Mouse (Mus musculus) adrenal gland, adult (tissue): ENCODE data around the gene Pdia3.
A peak's percentile ranks its signal among the peaks of the same experiment; 100 is the strongest.
"Not testable (repeated sequence)": the region's sequence is repeated elsewhere in the genome, so short reads cannot be mapped to it uniquely, and the experiment has no call there.

Experiments
- DNase-seq, 2 experiments: peaks; one replicate each; pipeline ENCODE4 v3.0.0; 2022 to 2023; ENCODE audit warnings: low spot score in 1 of 2; ENCODE audit not compliant: inconsistent age in 2 of 2

Pdia3 gene

DNA sequence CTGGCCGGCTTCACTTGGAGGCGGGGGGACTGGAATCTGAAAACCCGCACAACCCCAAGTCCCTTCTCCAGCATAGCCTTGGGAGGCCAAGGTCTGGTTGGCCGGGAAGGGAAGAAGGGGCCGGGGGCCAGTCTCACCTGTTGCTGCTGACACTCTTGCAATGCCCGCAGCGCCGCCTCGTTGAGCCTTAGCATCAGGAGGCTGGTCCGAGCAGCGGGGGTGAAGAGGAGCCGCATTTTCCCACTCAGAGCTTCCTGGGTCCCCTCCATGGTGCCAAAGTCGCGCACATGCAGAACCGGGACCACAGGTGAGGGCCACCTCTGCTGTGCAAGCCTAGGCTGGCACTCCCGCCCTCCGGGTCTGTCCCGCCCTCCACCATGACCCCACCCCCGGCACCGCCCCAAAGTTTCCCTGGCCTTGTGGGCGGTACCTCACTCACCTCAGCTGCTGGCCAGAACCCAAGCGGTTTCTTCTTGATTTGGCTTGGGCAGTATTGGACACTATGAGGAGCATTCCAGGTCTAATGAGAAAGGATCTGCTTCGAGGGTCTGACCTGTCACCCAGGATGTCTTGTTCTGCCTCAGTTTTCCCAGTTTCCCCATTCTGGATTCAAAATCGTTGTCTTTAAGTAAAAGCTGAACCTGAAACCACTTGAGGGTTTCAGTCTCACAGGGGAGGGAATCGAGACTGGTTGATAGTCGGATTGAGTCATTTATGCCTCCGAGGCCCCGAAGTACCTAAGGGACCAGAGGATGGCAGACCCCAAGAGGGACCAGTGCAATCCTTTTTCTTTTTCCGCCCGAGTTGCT is 28.9 kb downstream of the Pdia3 start:
- DNase-seq = peak; percentile 79 to 94

DNA sequence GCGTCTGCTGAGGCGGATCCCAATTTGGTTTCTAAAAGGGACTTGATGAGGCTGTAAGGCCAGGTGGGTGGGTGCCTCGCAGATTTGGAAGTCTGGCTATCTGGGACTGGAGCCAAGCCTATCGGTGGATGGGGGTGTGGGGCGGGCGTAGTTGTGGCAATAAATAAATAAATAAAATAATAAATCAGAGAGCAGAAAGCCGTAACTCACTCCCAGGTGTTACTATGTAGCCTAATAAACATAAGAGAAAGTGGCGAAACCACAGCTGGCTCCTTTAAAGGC is 29.4 kb downstream of the Pdia3 start:
- peak in 1 of 2 experiments; percentile 30 for DNase-seq

DNA sequence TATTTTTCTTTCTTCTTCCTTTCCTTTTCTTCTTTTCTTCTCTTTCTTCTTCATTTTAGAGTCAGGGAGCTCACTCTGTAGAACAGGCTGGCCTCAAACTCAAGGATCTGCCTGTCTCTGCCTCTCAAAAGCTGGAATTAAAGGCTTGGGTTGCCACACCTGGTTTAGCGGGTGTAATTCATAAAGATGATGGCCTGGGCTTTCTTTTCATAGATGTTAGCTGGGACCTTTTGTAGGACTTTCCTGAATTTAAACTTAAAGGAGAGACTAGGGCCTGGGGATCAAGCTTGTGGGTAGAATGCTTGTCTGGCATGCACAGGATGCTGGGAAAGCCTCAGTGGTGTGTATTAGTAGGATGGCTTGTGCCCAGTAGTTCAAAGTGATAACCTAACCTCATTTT is 30.6 kb downstream of the Pdia3 start, which contains the start of gene Ell3:
Gene Ell3 (minus strand): TSS at position 101 of the 400 bp plus-strand sequence.
- DNase-seq = no peak

DNA sequence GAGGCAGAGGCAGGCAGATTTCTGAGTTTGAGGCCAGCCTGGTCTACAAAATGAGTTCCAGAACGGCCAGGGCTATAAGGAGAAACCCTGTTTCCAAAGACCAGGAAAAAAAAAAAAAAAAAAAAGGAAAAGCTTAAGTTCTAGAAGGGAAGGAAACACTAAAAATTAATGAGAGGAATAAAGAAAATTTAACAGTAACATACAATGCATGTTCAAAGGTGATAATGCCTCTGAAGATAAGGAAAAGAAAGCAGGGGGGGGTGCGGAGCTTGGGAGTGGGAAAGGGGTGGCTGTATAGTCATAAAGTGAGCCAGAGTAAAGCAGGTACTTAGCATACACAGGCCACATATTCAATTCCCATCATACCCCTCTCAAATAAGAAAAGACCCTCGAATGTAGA is 31.5 kb downstream of the Pdia3 start:
- no peak for DNase-seq

DNA sequence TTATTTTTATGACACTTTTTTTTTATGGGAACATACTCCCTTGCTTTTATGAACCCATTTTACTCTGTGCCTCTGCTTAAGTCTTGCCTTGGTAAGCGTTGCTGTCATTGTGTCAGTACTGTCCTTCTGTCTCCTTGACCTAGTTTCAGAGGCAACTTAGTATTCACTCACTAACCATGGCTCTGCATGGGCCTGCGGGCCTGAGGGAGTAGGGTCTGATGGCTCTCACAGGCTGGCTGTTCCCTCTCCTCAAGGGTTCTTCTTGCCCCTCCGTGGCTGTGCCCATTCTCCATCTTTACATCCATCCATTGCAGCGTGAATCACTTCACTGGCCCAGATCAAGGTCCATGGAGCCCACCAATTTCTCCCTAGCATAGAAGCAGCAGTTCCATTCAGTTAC is 32.9 kb downstream of the Pdia3 start:
- peak; percentile 30 to 67 for DNase-seq

DNA sequence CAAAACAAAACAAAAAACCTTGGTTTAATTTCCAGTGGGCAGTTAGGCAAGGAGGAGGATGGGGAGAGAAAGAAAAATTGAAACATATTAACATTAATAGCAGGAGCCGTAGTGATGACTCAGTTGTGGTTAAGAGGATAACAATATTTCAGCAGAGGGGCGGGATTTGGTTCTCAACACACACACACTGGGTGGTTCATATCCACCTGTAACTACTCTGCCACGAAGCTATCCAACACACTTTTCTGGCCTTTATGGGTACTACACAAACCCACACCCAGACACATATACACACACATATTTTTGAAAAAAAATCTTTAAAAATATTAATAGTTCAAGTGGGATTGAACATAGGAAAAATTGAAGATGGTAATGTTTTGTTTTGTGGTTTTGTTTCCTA is 33.4 kb downstream of the Pdia3 start:
- peak in 1 of 2 experiments; percentile 48 for DNase-seq

DNA sequence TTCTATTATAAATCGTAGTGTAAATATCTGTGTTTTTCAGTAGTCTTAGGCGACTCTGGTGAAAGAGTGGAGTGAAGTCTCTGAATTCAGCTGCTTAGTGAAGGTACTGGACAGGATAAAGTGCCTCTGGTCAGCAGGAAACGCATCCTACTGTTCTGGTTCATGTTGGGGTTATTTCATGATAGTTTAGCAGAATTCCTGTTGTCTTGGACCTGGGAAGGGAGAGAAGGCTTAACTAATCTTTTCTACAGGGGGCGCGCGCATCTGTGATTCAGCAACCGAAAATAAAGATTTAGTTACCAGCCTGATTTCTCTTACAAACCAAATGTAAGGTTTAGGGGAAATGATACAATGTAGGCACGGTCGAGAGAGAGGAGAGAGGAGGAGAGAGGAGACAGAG is 34.6 kb downstream of the Pdia3 start:
- DNase-seq = peak; percentile 54 to 84

DNA sequence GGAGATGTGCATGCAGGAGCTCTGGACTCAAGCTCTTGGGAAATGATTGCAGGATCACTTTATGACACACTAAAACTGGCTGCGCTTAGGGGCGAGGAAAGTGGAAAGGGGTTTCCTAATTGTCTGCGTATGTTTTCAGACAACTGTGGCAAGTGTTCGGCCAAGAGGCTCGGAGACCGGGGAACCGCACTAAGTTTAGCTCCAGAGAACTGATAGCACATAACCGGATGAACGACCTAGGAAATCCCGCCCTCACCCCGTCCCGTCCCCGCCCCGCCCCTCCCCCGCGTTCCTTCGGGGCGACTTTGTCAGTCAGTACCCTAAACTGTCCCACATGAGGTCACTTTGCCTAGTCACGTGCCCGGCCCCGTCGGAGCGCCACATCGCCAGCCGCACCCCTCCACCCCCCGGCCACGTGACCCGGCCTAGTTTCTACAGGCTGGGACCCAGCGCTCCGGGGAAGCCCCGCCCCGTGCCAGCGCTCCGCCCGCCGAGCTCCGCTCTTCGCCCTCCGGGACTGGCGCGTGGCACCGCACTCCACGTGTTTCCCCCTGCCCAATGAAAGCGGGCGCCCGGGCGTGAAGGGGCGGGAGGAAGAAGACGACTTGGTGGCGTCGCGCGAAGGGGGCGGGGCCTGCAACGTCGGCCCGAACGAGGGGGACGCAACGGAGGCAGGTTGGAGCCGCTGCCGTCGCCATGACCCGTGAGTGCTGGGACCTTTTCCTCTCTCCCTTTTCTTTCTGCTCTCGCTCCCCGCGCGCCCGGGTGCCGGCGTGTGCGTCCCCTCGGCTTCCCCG is 35.4 kb downstream of the Pdia3 start, which contains the start of gene Serf2:
Gene Serf2 (plus strand): TSS at position 457 of the 797 bp plus-strand sequence.
- peak; percentile 100 for DNase-seq

DNA sequence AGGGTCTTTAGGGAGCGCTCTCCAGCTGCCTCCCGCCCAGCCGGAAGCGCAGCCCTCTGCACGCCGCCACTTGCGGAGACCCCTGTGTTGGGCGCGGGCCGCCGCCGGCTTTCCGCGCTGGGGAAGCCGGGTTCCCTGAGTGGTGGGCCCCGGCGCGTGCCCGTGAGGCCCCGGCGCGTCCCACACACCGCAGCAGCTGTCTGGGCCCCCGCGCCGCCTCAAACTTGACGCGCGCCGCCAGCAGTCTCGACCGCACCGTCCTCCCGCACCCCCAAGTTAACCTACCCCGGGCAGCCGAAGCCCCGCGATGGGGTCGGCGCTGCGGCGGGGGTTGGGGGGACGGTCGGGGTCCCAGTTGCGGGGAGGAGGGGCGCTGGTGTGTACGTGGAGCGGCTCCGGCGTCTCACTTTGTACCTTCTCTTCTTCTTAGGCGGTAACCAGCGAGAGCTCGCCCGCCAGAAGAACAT is 36.0 kb downstream of the Pdia3 start:
- no peak for DNase-seq

DNA sequence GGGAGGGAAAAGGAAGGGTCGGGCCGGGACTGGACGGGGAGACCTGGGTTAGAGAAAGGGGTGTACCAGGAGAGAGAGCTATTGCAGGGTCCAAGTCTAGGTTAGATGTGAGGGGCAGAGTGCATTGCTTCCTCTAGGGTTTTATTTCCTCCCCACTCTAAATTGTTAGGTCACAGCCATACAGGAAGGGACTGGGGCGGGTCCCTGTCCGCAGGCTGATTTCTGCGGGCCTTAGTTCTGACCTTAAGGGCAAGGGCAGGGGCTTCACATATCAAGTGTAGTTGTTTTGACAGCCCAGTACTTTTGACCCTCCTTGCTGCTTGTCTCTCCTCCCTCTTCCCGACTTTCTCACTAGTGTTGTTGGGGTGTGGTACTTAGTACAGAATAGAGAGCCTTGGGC is 36.5 kb downstream of the Pdia3 start:
- no peak for DNase-seq

DNA sequence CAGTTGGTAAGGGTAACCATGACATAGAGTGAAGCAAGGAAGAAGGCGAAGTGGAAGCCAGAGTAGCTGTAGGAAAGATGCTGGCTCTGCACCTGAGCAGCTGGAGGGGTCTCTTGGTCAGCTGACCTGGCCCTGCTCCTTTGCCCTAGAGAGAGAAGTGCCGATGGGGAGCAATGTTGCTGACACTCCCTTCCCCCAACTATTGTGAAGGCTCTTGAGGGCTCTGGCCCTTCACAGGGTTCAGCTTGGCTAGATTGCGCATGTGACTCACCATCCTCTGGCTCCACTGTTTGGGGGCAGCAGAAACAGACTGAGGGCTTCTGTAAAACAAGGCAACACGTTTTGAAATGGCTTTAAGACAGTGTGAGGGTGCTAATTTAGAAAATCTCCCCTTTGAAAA is 38.8 kb downstream of the Pdia3 start:
- no peak for DNase-seq

DNA sequence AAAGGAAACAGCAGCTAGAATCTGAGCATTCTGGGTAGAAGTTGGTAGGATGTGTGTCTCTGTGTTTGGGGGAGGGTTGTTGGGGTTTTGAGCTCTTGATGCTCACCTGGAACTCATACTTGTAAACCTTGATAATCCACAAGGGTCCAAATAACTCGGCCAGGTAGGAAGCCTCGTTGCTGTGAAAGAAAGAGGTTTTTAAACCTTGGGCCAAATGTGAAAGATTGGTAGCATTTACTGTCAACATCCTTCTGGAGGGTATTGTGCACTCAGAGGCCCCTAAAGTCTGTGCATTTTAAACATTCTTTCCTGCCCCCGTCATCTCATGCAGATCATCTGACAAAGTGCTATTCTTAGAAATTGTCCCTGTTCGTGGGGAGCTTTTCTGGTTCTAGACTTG is 39.4 kb downstream of the Pdia3 start, which contains the start of gene Hypk:
Gene Hypk (plus strand): TSS at position 301 of the 400 bp plus-strand sequence.
- no peak for DNase-seq

DNA sequence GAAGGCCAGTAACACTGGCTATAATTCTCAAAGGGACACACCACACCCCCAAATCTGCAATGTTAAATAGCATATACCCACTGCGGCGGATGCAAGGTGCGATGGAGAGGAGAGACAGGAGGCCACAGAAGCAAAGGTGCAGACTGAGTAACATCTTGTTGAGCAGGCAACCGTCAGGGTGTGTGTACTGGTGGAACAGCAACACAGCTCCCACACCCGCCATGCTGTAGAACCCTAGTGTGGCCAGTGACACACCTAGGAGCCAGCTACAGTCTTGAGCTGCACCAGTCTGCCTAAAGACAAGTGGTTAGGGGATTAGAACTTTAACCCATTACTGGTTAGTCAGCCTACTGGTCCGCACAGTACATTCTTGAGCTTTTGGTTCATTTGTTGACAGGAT is 40.3 kb downstream of the Pdia3 start:
- no peak for DNase-seq

DNA sequence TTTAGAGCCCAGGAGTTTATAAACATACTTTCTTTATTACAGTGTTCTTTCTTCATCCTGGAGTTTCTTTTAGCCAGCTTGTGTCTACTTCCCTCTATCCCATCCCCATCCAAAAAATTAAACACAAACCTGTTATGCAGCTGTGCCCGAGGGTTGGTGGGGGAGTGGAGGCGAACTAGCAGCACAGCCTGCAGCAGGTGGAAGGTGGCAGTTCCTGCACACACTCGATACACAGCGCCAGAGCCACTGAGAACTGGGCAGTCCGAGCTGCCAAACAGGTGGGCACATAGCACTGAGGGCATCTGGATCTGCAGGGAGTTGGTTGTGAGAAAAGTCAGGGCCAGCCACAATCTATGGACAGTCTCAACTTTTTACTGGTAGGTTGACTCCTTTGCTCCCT is 42.0 kb downstream of the Pdia3 start:
- DNase-seq = no peak

DNA sequence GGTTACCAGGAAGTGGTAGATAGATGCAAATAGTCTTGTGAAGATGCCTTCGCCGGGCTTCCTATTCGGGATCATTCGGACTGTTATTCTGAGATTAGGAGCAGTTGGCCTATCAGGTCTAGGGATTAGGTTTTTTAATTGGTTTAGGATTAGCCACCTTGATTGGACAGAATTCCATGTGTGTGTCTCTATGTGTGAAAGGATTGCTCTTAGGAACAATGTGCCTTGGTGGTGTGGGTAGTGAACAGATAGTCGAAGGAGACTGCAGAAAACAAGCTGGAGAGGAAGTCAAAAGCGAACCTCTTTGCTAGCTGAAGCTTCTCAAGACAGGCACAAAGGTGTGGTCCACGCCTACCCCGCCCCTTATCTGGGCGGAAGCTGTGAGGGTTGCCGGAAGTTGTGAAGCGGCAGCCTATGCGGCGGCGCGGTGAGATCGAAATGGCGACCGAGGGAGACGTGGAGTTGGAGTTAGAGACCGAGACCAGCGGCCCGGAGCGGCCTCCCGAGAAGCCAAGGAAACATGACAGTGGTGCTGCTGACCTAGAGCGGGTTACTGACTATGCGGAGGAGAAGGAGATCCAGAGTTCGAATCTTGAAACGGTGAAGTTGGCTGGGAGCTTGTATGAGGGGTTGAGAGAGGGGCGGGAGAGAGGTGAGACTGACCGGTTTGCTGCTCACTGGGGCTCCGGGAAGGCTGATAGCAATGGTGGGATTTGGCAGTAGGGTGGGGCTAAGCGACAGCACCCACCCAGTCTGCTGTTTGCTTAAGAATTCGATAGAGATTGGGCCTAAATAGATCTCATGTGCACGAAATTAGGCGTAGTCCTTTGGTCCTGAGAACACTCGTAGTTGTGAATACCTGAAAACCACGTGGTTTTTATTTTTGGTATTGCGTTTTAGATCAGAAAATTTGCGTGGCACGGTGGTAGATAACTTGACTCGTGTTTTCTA is 43.4 kb downstream of the Pdia3 start, which contains the start of gene Serinc4:
Gene Serinc4 (minus strand): TSS at position 90 of the 951 bp plus-strand sequence.
- DNase-seq = peak; percentile 87 to 95

DNA sequence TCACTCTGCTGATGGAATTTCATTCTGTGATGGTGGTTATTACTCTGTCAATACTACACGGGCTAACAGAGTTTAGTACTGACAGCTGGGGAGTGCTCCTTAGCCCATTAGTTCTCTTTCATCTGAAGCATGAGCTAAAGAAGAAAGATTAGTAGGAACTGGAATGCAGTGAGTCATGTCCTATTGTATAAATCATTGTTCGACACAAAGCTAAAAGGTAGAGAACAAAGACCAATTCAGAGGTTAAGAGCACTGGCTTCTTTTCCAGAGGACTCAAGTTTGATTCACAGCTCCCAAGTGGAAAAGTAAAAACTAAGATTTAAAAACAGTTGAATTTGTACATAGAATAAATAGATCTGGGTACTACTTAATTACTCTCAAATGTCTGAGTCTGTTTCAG is 46.5 kb downstream of the Pdia3 start:
- peak in 1 of 2 experiments; percentile 43 for DNase-seq

DNA sequence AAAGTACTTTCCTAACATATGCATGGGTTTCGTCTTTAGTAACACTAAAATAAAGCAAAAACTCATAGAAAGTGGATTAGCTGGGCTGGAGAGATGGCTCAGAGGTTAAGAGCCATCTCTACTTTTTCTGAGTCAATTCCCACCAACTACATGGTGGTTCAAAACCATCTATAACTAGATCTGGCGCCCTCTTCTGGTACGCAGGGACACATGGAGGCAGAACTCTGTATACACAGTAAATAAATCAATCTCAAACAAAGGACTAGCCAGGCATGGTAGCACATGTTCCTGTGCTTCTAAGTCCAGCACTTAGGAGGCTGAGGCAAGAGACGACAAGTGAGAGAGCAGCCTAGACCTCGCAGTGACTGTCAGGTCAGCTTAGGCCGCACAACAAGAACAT is 55.4 kb downstream of the Pdia3 start:
- not testable (repeated sequence) for DNase-seq

DNA sequence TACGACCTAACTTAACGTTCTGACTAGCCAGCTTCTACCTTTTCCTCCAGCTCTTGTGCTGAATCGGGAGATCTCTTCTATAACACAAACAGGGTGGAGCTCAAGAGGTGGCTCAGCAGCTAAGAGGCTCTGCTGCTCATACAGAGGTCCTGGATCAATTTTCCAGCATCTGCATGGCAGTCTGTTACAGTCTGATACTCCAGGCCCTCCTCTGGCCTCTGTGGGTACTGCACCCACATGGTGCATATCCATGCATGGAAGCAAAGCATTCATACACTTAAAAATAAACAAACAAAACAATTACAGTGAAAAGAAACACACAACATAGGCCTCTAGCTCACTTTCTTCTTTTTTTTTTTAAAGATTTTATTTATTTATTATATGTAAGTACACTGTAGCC is 59.2 kb downstream of the Pdia3 start:
- DNase-seq = not testable (repeated sequence)

DNA sequence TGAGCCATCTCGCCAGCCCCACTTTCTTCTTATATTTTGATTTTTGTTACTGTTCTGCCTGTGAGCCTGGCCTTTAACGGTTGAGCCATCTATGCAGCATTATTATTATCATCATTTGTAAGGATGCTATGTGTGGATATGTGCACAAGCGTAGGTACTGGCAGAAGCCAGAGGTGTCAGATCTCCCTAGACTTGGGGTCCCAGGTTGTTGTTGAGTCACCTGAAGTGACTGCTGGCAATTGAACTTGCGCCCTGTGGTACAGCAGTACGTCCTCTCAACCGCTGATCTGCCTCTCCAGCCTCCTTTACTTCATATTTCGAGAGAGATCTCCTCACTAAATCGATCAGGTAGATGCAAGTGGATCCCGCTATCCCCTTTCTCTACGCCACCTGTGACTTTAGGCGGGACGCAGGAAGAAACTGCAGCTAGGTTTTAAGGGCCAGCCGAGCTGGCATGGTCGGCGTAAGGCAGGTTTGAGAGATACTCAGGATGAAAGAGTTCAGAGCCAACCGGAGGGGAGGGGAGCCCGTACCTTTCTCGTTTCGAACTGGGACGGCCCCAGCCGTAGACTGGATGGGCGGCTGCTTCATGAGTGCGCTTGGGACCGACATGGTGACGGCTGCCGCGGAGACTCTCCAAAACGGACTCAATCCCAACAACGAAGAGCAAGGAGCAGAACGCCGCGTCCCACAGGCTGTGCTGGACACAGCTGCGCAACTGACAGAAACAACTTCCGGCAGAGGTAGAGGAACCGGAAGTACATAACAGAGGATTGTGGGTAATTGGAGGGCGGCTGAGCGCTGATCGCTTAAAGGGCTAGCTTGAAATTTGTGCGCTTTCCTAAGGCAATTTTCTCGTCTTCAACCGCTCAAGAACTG is 60.0 kb downstream of the Pdia3 start, which contains the start of gene Mfap1b:
Gene Mfap1b (minus strand): TSS at position 767 of the 879 bp plus-strand sequence.
- peak; percentile 85 to 94 for DNase-seq

DNA sequence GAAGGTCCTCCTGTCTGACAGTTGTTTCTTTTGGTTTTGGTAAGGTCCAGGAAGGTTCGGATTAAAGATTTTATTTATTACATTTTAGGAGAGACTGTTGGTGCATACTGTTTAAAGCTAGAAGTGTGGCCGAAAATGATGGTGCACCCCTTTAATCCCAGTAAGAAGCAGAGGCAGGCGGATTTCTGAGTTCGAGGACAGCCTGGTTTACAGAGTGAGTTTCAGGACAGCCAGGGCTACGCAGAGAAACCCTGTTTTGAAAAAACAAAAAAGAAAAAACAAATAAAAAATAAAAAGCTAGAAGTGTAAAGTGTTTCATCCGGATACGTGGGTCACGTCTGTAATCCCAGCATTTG is 60.6 kb downstream of the Pdia3 start:
- DNase-seq = no peak
